Mouse (Mus musculus) embryonic facial prominence, embryonic 14.5 days (tissue): ENCODE measurements at regions not wholly inside any gene's neighbourhood (a gene's known extent, or its start where the extent isn't known, plus 50 kb on each side); places are given as distances from the start of the nearest gene placed in this dataset.
"Not testable (repeated sequence)": the region's sequence is repeated elsewhere in the genome, so short reads cannot be mapped to it uniquely, and the experiment has no call there.

Source experiments
- ATAC-seq: fragments of 200-750 bp; cut with Nextera tagmentation; 2 replicates; pipeline ENCODE4 v1.8.0; 2017; ENCODE audit warnings: low read depth, moderate number of reproducible peaks, moderate TSS enrichment
- DNase-seq: peaks from one replicate; pipeline ENCODE4 v3.0.0-alpha.2; 2015; ENCODE audit warnings: low spot score
- H3K27ac ChIP-seq: fragments of 300-500 bp; sonication (generic); replicated peaks from 2 replicates; pipeline ENCODE4 v1.5.1; 2014; ENCODE audit warnings: low read depth, mild to moderate bottlenecking, low read length, moderate library complexity
- H3K27me3 ChIP-seq: fragments of 300-500 bp; sonication (generic); replicated peaks from 2 replicates; pipeline ENCODE4 v1.6.1; 2014; ENCODE audit warnings: low read length; ENCODE audit not compliant: control insufficient read depth, insufficient read depth
- H3K36me3 ChIP-seq: fragments of 300-500 bp; sonication (generic); 2 replicates; pipeline ENCODE4 v1.6.1; 2014; ENCODE audit warnings: low read length, mixed read lengths; ENCODE audit not compliant: control insufficient read depth, insufficient read depth
- H3K4me1 ChIP-seq: fragments of 300-500 bp; sonication (generic); 2 replicates; pipeline ENCODE4 v1.6.1; 2014; ENCODE audit warnings: antibody characterized with exemption, low read length; ENCODE audit not compliant: control insufficient read depth, insufficient read depth
- H3K4me2 ChIP-seq: fragments of 300-500 bp; sonication (generic); 2 replicates; pipeline ENCODE4 v1.6.1; 2014; ENCODE audit warnings: low read depth, mild to moderate bottlenecking, low read length, moderate library complexity, mixed read lengths
- H3K4me3 ChIP-seq: fragments of 300-500 bp; sonication (generic); 2 replicates; pipeline ENCODE4 v1.5.1; 2014; ENCODE audit warnings: low read depth, mild to moderate bottlenecking, low read length
- H3K9ac ChIP-seq: fragments of 300-500 bp; sonication (generic); 2 replicates; pipeline ENCODE4 v1.6.1; 2014; ENCODE audit warnings: low read depth, mild to moderate bottlenecking, low read length, moderate library complexity, mixed read lengths
- H3K9me3 ChIP-seq: fragments of 300-500 bp; sonication (generic); 2 replicates; pipeline ENCODE4 v1.6.1; 2016; ENCODE audit warnings: low read length; ENCODE audit not compliant: control insufficient read depth
- WGBS: fragments of 180-500 bp; shearing (Covaris S2); extraction: QIAGEN DNeasy Blood & Tissue Kit; methylation state at CpG from one replicate; pipeline ENCODE4 v1.1.7; 2014; 5-methylcytosine and 5-hydroxymethylcytosine counted together

DNA sequence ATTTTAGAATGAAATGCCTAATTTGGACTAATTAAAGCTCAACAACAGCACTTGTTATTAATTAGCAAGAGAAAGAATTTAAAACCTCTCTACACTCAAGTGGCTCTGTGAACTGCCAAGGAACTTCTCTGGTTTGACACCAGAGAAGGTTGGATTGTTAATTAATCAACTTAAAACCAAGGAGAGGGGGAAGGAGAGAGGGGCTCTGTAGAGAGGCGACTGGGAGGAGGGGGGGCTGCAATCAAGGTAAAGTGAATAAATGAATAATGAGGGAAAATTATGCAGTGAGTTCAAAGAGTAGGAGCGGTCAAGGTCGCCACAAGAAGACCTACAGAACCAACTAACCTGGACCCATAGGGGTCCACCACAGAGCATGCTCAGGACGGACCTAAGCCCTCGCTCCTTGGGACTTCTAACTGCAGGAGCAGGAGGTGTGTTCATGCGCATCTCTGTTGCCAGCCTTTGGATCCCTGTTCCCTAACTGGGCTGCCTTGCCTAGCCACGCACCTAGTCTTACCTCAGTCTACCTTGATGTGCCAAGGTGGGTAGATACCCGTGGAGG, 189.0 kb upstream of the Ghr start:
- 79% methylated on average over 8 of the region's 8 CpGs for WGBS
- Histone ChIP-seq H3K9ac (no peak overlapping the region), H3K4me2 (no peak overlapping the region), H3K4me1 (no peaks in the 10 kb centered on the region), H3K27me3 (no peaks in the 10 kb centered on the region), H3K36me3 (no peaks in the 10 kb centered on the region), H3K9me3 (no peaks in the 10 kb centered on the region), H3K27ac (no peak overlapping the region), H3K4me3 (no peak overlapping the region)
- no peak for DNase-seq
- no peak for ATAC-seq

GRCm38 (mm10) chr15:3770312-3770711, 187.0 kb upstream of the Ghr start:
- WGBS: 54% methylated on average over 4 of the region's 4 CpGs

DNA sequence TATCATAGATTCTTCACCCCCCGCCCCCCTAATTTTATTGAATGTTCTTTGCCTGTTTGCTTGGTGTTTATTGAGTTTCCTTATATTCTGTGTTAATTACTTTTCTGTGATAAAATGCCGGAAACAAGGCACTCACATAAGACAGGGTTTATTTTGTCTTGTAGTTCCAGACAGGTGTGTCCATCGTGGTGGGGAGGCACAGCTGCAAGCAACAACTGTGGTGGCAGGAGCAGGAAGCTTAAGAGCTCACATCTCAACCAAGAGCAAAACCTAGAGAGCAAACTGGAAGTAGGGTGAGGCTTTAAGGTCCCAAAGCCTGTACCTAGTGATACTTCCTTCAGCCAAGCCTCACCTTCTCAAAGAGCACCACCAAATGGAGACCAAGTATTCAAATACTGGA, 181.4 kb upstream of the Ghr start:
- Histone ChIP-seq H3K4me3 (no peak overlapping the region), H3K4me1 (no peaks in the 10 kb centered on the region), H3K9ac (no peak overlapping the region), H3K36me3 (no peaks in the 10 kb centered on the region), H3K27me3 (no peaks in the 10 kb centered on the region), H3K4me2 (no peak overlapping the region), H3K27ac (no peak overlapping the region), H3K9me3 (no peaks in the 10 kb centered on the region)
- 80% methylated on average over 3 of the region's 3 CpGs for WGBS
- DNase-seq (no peak), ATAC-seq (no peak)

More at GRCm38 (mm10) chr15:3770312-3770711, 187.0 kb upstream of the Ghr start:
- DNase-seq (peak; percentile 79), ATAC-seq (peak; percentile 50; the same call in 1 of the 2 replicates)
- Histone ChIP-seq H3K4me1 (no peaks in the 10 kb centered on the region), H3K36me3 (no peaks in the 10 kb centered on the region), H3K4me2 (no peak overlapping the region), H3K9me3 (no peaks in the 10 kb centered on the region), H3K27me3 (no peaks in the 10 kb centered on the region), H3K27ac (no peak overlapping the region), H3K9ac (no peak overlapping the region), H3K4me3 (no peak overlapping the region)

DNA sequence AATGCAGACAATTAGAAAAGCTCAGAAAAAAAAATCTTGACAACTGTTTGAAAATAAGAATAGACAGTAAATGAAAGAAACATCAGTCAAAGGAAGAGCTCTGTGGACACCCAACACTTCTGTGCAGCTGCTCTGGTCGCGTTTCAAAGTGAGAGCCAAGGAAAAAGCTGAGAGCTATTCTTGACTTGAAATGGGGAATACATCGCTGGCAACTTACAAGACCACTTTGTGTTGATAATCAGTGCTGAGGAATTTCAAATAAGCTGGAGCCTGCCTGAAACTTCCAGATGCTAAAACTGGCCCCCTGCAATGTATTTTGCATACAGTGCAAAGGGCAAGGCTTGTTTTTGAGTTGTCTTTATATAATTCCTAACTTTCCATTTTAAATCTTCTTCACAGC, 177.1 kb upstream of the Ghr start:
- Histone ChIP-seq H3K27ac (no peak overlapping the region), H3K9me3 (no peaks in the 10 kb centered on the region), H3K4me2 (no peak overlapping the region), H3K27me3 (no peaks in the 10 kb centered on the region), H3K4me3 (no peak overlapping the region), H3K36me3 (no peaks in the 10 kb centered on the region), H3K9ac (no peak overlapping the region), H3K4me1 (no peaks in the 10 kb centered on the region)
- WGBS: 27% methylated on average over 3 of the region's 3 CpGs
- peak; percentile 33 for DNase-seq
- no peak for ATAC-seq

- DNase-seq (peak; percentile 55), ATAC-seq (peak; percentile 22; the same call in 1 of the 2 replicates)
- Histone ChIP-seq H3K4me2 (no peak overlapping the region), H3K4me3 (no peak overlapping the region), H3K9ac (no peak overlapping the region), H3K9me3 (no peaks in the 10 kb centered on the region), H3K4me1 (no peaks in the 10 kb centered on the region), H3K27ac (no peak overlapping the region), H3K27me3 (no peaks in the 10 kb centered on the region), H3K36me3 (no peaks in the 10 kb centered on the region)
- WGBS: 63% methylated on average over 2 of the region's 2 CpGs
These were observed 172.3 kb upstream of the Ghr start for GRCm38 (mm10) chr15:3755636-3756035.

DNA sequence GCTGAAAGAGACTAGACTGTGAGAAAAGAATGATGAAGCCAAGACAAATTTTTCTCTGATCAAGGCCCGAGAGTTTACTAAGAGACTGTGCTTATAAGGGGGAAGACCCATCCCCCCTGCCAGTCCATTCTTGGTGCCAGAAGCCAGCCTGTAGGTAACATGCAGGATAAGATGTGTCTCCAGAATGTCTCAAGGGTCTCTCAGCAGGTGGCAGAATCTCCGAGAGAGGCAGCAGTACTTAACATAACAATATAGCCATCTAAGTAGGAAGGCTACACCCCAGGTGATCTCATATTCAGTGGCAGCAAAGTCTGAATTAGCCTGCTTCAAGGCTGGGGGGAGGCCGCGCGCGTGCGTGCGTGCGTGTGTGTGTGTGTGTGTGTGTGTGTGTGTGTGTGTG, 164.8 kb upstream of the Ghr start:
- H3K27ac ChIP-seq, H3K27me3 ChIP-seq, H3K9ac ChIP-seq, H3K4me1 ChIP-seq, ATAC-seq, H3K36me3 ChIP-seq, H3K4me2 ChIP-seq, H3K4me3 ChIP-seq, DNase-seq, H3K9me3 ChIP-seq: not testable (repeated sequence)
- 80% methylated on average over 9 of the region's 9 CpGs for WGBS

- Histone ChIP-seq H3K4me1 (no peaks in the 10 kb centered on the region), H3K4me2 (no peak overlapping the region), H3K36me3 (no peaks in the 10 kb centered on the region), H3K9ac (no peak overlapping the region), H3K27ac (no peak overlapping the region), H3K27me3 (no peaks in the 10 kb centered on the region), H3K9me3 (no peaks in the 10 kb centered on the region), H3K4me3 (no peak overlapping the region)
- no peak for ATAC-seq
- no peak for DNase-seq
- 74% methylated on average over 5 of the region's 5 CpGs for WGBS
These were observed 160.0 kb upstream of the Ghr start for GRCm38 (mm10) chr15:3743168-3743814.

GRCm38 (mm10) chr15:3742191-3742590, 158.9 kb upstream of the Ghr start:
- Histone ChIP-seq H3K9ac (no peak overlapping the region), H3K27me3 (no peaks in the 10 kb centered on the region), H3K4me1 (no peaks in the 10 kb centered on the region), H3K27ac (no peak overlapping the region), H3K36me3 (no peaks in the 10 kb centered on the region), H3K4me2 (no peak overlapping the region), H3K4me3 (no peak overlapping the region), H3K9me3 (no peaks in the 10 kb centered on the region)
- ATAC-seq (no peak), DNase-seq (no peak)
- WGBS: 59% methylated on average over 7 of the region's 7 CpGs

DNA sequence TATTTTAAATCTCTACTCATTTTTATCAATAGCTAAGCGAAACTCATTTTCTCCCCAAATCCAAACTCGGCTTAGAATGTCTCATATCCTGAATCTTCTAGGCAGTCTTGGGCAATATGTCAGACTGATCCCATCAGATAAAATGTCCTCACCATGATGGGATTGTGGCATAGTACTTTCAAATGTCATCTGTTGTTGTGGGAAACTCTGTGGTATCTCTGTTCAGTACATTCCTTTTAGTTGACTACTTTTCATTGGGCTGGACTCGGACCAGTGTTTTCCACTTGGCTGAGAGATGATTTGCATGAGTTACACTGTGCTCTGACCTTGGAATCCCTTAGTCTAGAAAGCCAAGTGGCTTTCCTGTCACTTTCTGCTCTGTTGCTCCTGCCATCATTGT, 141.9 kb upstream of the Ghr start:
- 84% methylated on average over 3 of the region's 3 CpGs for WGBS
- Histone ChIP-seq H3K4me2 (no peak overlapping the region), H3K27ac (no peak overlapping the region), H3K36me3 (no peaks in the 10 kb centered on the region), H3K9me3 (no peaks in the 10 kb centered on the region), H3K27me3 (no peaks in the 10 kb centered on the region), H3K9ac (no peak overlapping the region), H3K4me1 (no peaks in the 10 kb centered on the region), H3K4me3 (no peak overlapping the region)
- ATAC-seq: no peak
- DNase-seq: no peak
